Mouse (Mus musculus): ENCODE measurements around the gene Adgrg6.

GRCm38 (mm10) chr10:14543511-14544067 is 1.9 kb downstream of the Adgrg6 start:
- TF ChIP-seq CTCF (conservative IDR thresholded peaks at IDR 0.05; ENCODE audit: low read length) (no peak), POU5F1 (IDR thresholded peaks at IDR 0.05; ENCODE audit: borderline replicate concordance, low read length) (no peak)
